Mouse (Mus musculus) erythroblast, embryonic 14.5 days (primary cell): ENCODE data around the gene Gm20479.

Experiments used
- GATA1 ChIP-seq: IDR thresholded peaks from 2 replicates; pipeline ENCODE4 v1.6.1; 2012; ENCODE audit warnings: low read length, inconsistent platforms, mixed read lengths
- TAL1 ChIP-seq: IDR thresholded peaks from 3 replicates; pipeline ENCODE4 v1.6.1; 2012; ENCODE audit warnings: low read length, inconsistent platforms, mixed read lengths

- TF ChIP-seq GATA1 (no peak), TAL1 (no peak)
Observed at GRCm38 (mm10) chr7:27369111-27369510, 11.9 kb upstream of the Gm20479 start.
